Mouse (Mus musculus) lung, postnatal 36 days (tissue): Measurements from ENCODE around the gene Olfr828.

Source experiments
- DNase-seq: peaks from one replicate; pipeline ENCODE4 v3.0.0; 2022; ENCODE audit warnings: mixed read lengths

The Olfr828 gene

DNA sequence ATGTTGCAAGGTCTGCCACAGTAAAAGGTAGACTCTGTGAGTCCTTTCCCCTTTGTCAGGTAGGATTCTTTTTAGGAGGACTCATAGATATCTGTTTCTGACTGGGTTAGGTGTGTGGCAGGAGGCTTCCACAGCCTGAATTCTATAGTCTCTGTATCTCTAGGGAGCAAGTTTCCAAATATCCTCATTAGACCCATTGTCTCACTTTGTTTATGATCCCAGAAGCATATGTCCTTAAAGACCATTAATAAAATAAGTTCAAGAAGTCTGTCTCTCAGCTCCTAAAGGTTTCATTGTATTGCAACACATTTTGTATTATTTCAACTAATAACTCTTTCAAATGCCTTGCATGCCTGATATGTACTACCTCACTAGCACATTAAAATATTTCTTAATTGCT lies at the start of gene Olfr828:
Gene Olfr828, minus strand, starts transcription at position 101 of the 400 bp plus-strand sequence.
- no peak for DNase-seq

DNA sequence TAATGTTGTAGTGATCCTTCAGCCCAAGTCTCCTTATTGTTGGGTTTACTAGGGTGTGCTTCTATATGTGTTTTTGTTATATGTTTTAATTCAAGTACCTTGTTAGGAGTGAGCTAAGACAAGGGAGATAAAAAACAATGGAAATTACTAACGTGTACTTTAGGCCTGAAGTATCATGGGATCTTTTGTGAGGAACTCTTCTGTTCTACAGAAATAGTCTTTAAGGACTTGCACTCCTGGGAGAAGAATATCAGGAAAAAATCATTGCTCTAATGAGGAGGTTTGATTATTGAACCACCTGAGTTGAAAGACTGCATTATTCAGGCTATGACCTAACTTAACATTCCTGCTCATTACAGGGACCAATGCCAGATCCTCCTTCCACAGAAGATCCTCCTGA lies 35.3 kb upstream of the Olfr828 start, which contains the start of gene Olfr829:
Gene Olfr829, plus strand, starts transcription at position 301 of the 400 bp plus-strand sequence.
- DNase-seq, result no peak

DNA sequence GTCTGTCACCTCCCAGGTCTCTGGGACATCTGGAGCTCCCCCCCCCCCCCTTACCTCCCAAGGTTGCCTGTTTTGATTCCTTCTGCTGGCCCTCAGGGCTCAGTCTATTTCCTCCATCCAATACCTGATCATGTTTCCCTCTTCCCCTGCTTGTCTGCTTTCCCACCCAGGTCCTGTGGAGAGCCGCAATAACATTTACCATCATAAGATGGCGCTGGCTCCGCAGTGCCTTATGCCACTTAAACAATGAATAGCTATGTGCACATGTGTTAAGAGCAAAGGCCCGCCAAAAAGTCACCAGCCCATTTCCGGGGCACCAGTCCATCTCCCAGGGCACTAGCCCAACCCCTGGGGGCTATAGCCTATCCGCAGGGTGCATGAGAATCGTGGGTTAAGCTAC lies 34.0 kb downstream of the Olfr828 start:
- DNase-seq, result no peak

DNA sequence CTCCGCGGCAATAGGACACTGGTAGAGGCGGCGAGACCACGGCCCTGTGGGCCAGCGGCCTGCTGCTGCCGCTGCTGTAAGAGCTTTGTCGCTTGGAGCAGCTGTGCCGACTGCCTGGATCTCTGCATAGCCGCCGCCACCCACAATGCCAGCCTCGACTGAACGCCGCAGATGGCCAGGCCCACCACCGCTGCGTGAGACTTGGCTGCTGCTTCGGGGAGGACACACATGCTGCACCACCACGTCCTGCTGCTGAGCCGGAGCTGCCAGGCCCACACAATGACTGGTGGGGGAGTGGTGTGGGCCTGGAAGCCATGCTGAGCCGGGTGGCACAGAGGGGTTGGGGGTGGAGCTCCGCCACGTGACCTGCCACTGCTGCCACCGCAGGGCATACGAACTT lies 39.9 kb downstream of the Olfr828 start:
- no peak for DNase-seq

DNA sequence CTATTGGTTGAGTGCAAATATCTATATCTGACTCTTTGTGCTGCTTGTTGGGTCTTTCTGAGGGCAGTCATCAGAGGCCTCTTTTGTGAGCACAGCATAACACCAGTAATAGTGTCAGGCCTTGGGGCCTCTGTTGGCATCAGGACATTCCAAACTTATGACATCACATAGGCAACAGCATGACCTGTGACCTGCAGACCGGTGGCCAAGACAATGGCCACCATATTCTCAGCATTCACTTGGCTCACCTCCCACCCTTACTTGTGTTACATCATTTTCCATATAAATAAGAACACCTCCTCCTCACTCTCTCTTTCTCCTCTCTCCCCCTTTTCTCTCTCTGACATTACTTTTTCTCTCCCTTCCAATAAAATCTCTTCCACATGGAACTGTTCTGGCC lies 40.3 kb downstream of the Olfr828 start:
- no peak for DNase-seq
